In genomic region chr17:45433419-45434261, GRCm38 (mm10) we compare ENCODE assay signal across 8 mouse cellular contexts. TPM values are rescaled to one million over a fixed set of nuclear protein-coding genes. Genes with fewer than 3 reads are reported as not detected.
A peak's percentile ranks its signal among the peaks of the same experiment; 100 is the strongest.
DNase-seq lines count a peak whose midpoint lies in the region; ATAC-seq and TF ChIP-seq lines count a peak whose summit lies in the region.

Gene Cdc5l (minus strand): TSS chr17:45433737.

- peak within 1 kb of the TSS; percentile 86 for H3K4me2 ChIP-seq in lung, postnatal 0 days (replicated peaks; ENCODE audit: low read depth, low read length)

- peak within 1 kb of the TSS; percentile 94 for H3K27ac ChIP-seq in hindbrain, embryonic 10.5 days
- peak within 1 kb of the TSS; percentile 97 for H3K27ac ChIP-seq in lung, postnatal 0 days (ENCODE audit: low read length)

- H3K36me3 ChIP-seq in hindbrain, embryonic 10.5 days, result peaks cover 20% of the 10 kb centered on the region
- no peaks in the 10 kb centered on the region; the same call in 1 of the 2 replicates for H3K36me3 ChIP-seq in lung, postnatal 0 days (ENCODE audit: insufficient read depth, low read length)

- ATAC-seq in frontal cortex, adult (ENCODE audit: low TSS enrichment), result peak; percentile 99
- peak; percentile 98 for ATAC-seq in lung, postnatal 0 days

- WGBS in hindbrain, embryonic 10.5 days, result under 1% methylated on average over 73 of the region's 73 CpGs
- under 1% methylated on average over 73 of the region's 73 CpGs for WGBS in lung, postnatal 0 days

- H3K9me3 ChIP-seq in hindbrain, embryonic 10.5 days, result no peaks in the 10 kb centered on the region
- H3K9me3 ChIP-seq in lung, postnatal 0 days (ENCODE audit: low read length), result no peaks in the 10 kb centered on the region

- peak; percentile 95 for TF ChIP-seq EP300 in lung, postnatal 0 days (IDR thresholded peaks at IDR 0.05)

- peak within 1 kb of the TSS; percentile 91 for H3K9ac ChIP-seq in lung, postnatal 0 days (replicated peaks; ENCODE audit: low read depth)

- H3K27me3 ChIP-seq in hindbrain, embryonic 10.5 days (ENCODE audit: insufficient read depth, poor library complexity, severe bottlenecking), result no peaks in the 10 kb centered on the region
- H3K27me3 ChIP-seq in lung, postnatal 0 days (replicated peaks; ENCODE audit: insufficient read depth, low read length), result no peaks in the 10 kb centered on the region

- TF ChIP-seq CTCF in lung, postnatal 0 days (IDR thresholded peaks at IDR 0.05), result peak; percentile 49

- H3K4me3 ChIP-seq in hindbrain, embryonic 10.5 days, result peak within 1 kb of the TSS; percentile 97
- H3K4me3 ChIP-seq in lung, postnatal 0 days (ENCODE audit: low read depth, low read length), result peak within 1 kb of the TSS; percentile 88

- peak; percentile 100 for DNase-seq in MN1 (ENCODE audit: low spot score)
- DNase-seq in cerebellum, adult 9-10 months, result peak; percentile 99
- DNase-seq in hindbrain, embryonic 10.5 days (ENCODE audit: low spot score), result peak; percentile 96
- DNase-seq in layer of hippocampus, adult 9-11 months, result peak; percentile 98
- DNase-seq in lung, postnatal 0 days (ENCODE audit: low spot score), result peak; percentile 99
- peak; percentile 94 for DNase-seq in ovary, postnatal 14 days (ENCODE audit: low spot score)
- DNase-seq in thymus, postnatal 14 days, result peak; percentile 95

- H3K4me1 ChIP-seq in hindbrain, embryonic 10.5 days (replicated peaks), result peaks cover 25% of the 10 kb centered on the region
- peaks cover 15% of the 10 kb centered on the region; the same call in 1 of the 2 replicates for H3K4me1 ChIP-seq in lung, postnatal 0 days (ENCODE audit: insufficient read depth, low read depth, low read length)

RNA-seq across cellular contexts. Expression of gene Cdc5l, which starts in this region (rescaled TPM):
- polyA plus RNA-seq in hindbrain, embryonic 10.5 days (2016; fragmentation: Nextera tagmentation; extraction: Ambion mirVana), result 54.8 and 65.1 TPM in 2 replicates
- 30.3 and 37.8 TPM in 2 replicates for polyA plus RNA-seq in lung, postnatal 0 days (2015; fragmentation: Nextera tagmentation; extraction: Ambion mirVana)

Comparison
In these comparisons a context has a peak if more than half of its experiments do, and no peak if none do; other contexts are left out.
1. Peak in every context shown above with its lines: DNase-seq, ATAC-seq, H3K4me3 ChIP-seq and H3K27ac ChIP-seq.